Mouse (Mus musculus) forebrain, embryonic 16.5 days (tissue): ENCODE results near the gene Zdhhc17. TPM values are rescaled to one million over a fixed set of nuclear protein-coding genes. Genes with fewer than 3 reads are reported as not detected.

Experiments
- ATAC-seq: fragments of 200-750 bp; cut with Nextera tagmentation; 2 replicates; pipeline ENCODE4 v1.8.0; 2017; ENCODE audit warnings: mild to moderate bottlenecking, moderate library complexity
- H3K27ac ChIP-seq: fragments of 300-500 bp; sonication (generic); 2 replicates; pipeline ENCODE4 v1.5.1; 2014; ENCODE audit warnings: low read length, control low read depth
- H3K27me3 ChIP-seq: fragments of 300-500 bp; sonication (generic); replicated peaks from 2 replicates; pipeline ENCODE4 v1.6.1; 2014; ENCODE audit warnings: low read length; ENCODE audit not compliant: control insufficient read depth, insufficient read depth
- H3K36me3 ChIP-seq: fragments of 300-500 bp; sonication (generic); 2 replicates; pipeline ENCODE4 v1.6.1; 2014; ENCODE audit not compliant: control insufficient read depth, insufficient read depth
- H3K4me1 ChIP-seq: fragments of 300-500 bp; sonication (generic); replicated peaks from 2 replicates; pipeline ENCODE4 v1.6.1; 2014; ENCODE audit warnings: low read length; ENCODE audit not compliant: control insufficient read depth, insufficient read depth
- H3K4me2 ChIP-seq: fragments of 300-500 bp; sonication (generic); 2 replicates; pipeline ENCODE4 v1.6.1; 2014; ENCODE audit warnings: mild to moderate bottlenecking, low read length, control low read depth
- H3K4me3 ChIP-seq: fragments of 300-500 bp; sonication (generic); replicated peaks from 2 replicates; pipeline ENCODE4 v1.5.1; 2014; ENCODE audit warnings: mild to moderate bottlenecking, low read length, control low read depth
- H3K9ac ChIP-seq: fragments of 300-500 bp; sonication (generic); replicated peaks from 2 replicates; pipeline ENCODE4 v1.6.1; 2014; ENCODE audit warnings: low read depth, low read length, control low read depth
- H3K9me3 ChIP-seq: fragments of 300-500 bp; sonication (generic); 2 replicates; pipeline ENCODE4 v1.6.1; 2016; ENCODE audit warnings: low read length; ENCODE audit not compliant: control insufficient read depth
- WGBS: fragments of 180-500 bp; shearing (Covaris S2); extraction: QIAGEN DNeasy Blood & Tissue Kit; methylation state at CpG from one replicate; pipeline ENCODE4 v1.1.7; 2014; 5-methylcytosine and 5-hydroxymethylcytosine counted together
- polyA plus RNA-seq: library from polyadenylated mRNA; unstranded; fragments of >200 nt; fragmentation: Nextera tagmentation; extraction: Ambion mirVana; gene quantifications from 2 replicates; pipeline ENCODE4 v1.2.1, GENCODE M21; 2015

Zdhhc17 gene
- polyA plus RNA-seq, 1 experiment from 2014 or later = 63.6 TPM

- no peak overlapping the region for H3K9ac ChIP-seq
- ATAC-seq = peak; percentile 57; the same call in 1 of the 2 replicates
- H3K4me2 ChIP-seq = no peak overlapping the region
- H3K4me3 ChIP-seq = no peak overlapping the region
- 54% methylated on average over 3 of the region's 3 CpGs for WGBS
- H3K9me3 ChIP-seq = no peaks in the 10 kb centered on the region
- no peaks in the 10 kb centered on the region for H3K4me1 ChIP-seq
- no peak overlapping the region for H3K27ac ChIP-seq
- no peaks in the 10 kb centered on the region for H3K27me3 ChIP-seq
- H3K36me3 ChIP-seq = peaks cover 9% of the 10 kb centered on the region
These were observed 35.5 kb downstream of the Zdhhc17 start for GRCm38 (mm10) chr10:110974463-110974862.

- Histone ChIP-seq H3K27ac (no peak overlapping the region), H3K9me3 (no peaks in the 10 kb centered on the region), H3K4me2 (no peak overlapping the region), H3K27me3 (no peaks in the 10 kb centered on the region), H3K4me3 (no peak overlapping the region), H3K9ac (no peak overlapping the region), H3K36me3 (peaks cover 9% of the 10 kb centered on the region), H3K4me1 (no peaks in the 10 kb centered on the region)
- WGBS = 89% methylated on average over 9 of the region's 9 CpGs
- no peak for ATAC-seq
These were observed 37.9 kb downstream of the Zdhhc17 start for GRCm38 (mm10) chr10:110971998-110972397.

GRCm38 (mm10) chr10:110971483-110971882 is 38.5 kb downstream of the Zdhhc17 start:
- no peak overlapping the region for H3K9ac ChIP-seq
- no peak for ATAC-seq
- H3K27me3 ChIP-seq = no peaks in the 10 kb centered on the region
- H3K9me3 ChIP-seq = no peaks in the 10 kb centered on the region
- no peaks in the 10 kb centered on the region for H3K4me1 ChIP-seq
- peaks cover 9% of the 10 kb centered on the region for H3K36me3 ChIP-seq
- no peak overlapping the region for H3K4me2 ChIP-seq
- WGBS = 94% methylated on average over 6 of the region's 6 CpGs
- no peak overlapping the region for H3K4me3 ChIP-seq
- H3K27ac ChIP-seq = no peak overlapping the region

GRCm38 (mm10) chr10:110971044-110971443 is 38.9 kb downstream of the Zdhhc17 start:
- no peaks in the 10 kb centered on the region for H3K9me3 ChIP-seq
- no peak overlapping the region for H3K4me2 ChIP-seq
- peaks cover 9% of the 10 kb centered on the region for H3K36me3 ChIP-seq
- ATAC-seq = no peak
- 90% methylated on average over 3 of the region's 3 CpGs for WGBS
- no peak overlapping the region for H3K4me3 ChIP-seq
- H3K27me3 ChIP-seq = no peaks in the 10 kb centered on the region
- H3K27ac ChIP-seq = no peak overlapping the region
- no peak overlapping the region for H3K9ac ChIP-seq
- H3K4me1 ChIP-seq = no peaks in the 10 kb centered on the region

- H3K4me1 ChIP-seq = no peaks in the 10 kb centered on the region
- WGBS = 36% methylated on average over 1 of the region's 1 CpGs
- H3K36me3 ChIP-seq = peaks cover 15% of the 10 kb centered on the region
- H3K27ac ChIP-seq = no peak overlapping the region
- H3K9me3 ChIP-seq = no peaks in the 10 kb centered on the region
- no peak for ATAC-seq
- H3K4me3 ChIP-seq = no peak overlapping the region
- no peak overlapping the region for H3K4me2 ChIP-seq
- H3K9ac ChIP-seq = no peak overlapping the region
- H3K27me3 ChIP-seq = no peaks in the 10 kb centered on the region
These were observed 47.8 kb downstream of the Zdhhc17 start for GRCm38 (mm10) chr10:110962172-110962571.

GRCm38 (mm10) chr10:110960841-110961240 is 49.1 kb downstream of the Zdhhc17 start:
- no peak overlapping the region for H3K4me3 ChIP-seq
- no peaks in the 10 kb centered on the region for H3K4me1 ChIP-seq
- no peak overlapping the region for H3K27ac ChIP-seq
- H3K27me3 ChIP-seq = no peaks in the 10 kb centered on the region
- no peaks in the 10 kb centered on the region for H3K9me3 ChIP-seq
- H3K4me2 ChIP-seq = no peak overlapping the region
- no peak for ATAC-seq
- WGBS = 94% methylated on average over 6 of the region's 6 CpGs
- H3K9ac ChIP-seq = no peak overlapping the region
- H3K36me3 ChIP-seq = peaks cover 15% of the 10 kb centered on the region

- H3K36me3 ChIP-seq = peaks cover 23% of the 10 kb centered on the region
- no peak overlapping the region for H3K4me2 ChIP-seq
- H3K27ac ChIP-seq = no peak overlapping the region
- H3K4me3 ChIP-seq = no peak overlapping the region
- no peak for ATAC-seq
- no peaks in the 10 kb centered on the region for H3K4me1 ChIP-seq
- no peak overlapping the region for H3K9ac ChIP-seq
- H3K9me3 ChIP-seq = no peaks in the 10 kb centered on the region
- H3K27me3 ChIP-seq = no peaks in the 10 kb centered on the region
- 92% methylated on average over 8 of the region's 8 CpGs for WGBS
These were observed 50.2 kb downstream of the Zdhhc17 start for GRCm38 (mm10) chr10:110959781-110960180.

- no peaks in the 10 kb centered on the region for H3K4me1 ChIP-seq
- no peak overlapping the region for H3K4me3 ChIP-seq
- no peaks in the 10 kb centered on the region for H3K9me3 ChIP-seq
- H3K4me2 ChIP-seq = no peak overlapping the region
- no peak for ATAC-seq
- WGBS = 95% methylated on average over 6 of the region's 6 CpGs
- H3K36me3 ChIP-seq = peaks cover 24% of the 10 kb centered on the region
- H3K9ac ChIP-seq = no peak overlapping the region
- H3K27ac ChIP-seq = no peak overlapping the region
- no peaks in the 10 kb centered on the region for H3K27me3 ChIP-seq
These were observed 51.1 kb downstream of the Zdhhc17 start for GRCm38 (mm10) chr10:110958879-110959278.

- peak; percentile 84; the same call in 1 of the 2 replicates for ATAC-seq
- Histone ChIP-seq H3K4me2 (no peak overlapping the region), H3K9ac (no peak overlapping the region), H3K4me1 (0 out of 2 replicates have a peak, but pooled peaks cover 4% of the 10 kb centered on the region), H3K4me3 (no peak overlapping the region), H3K36me3 (peaks cover 20% of the 10 kb centered on the region), H3K27me3 (no peaks in the 10 kb centered on the region), H3K27ac (no peak overlapping the region), H3K9me3 (no peaks in the 10 kb centered on the region)
- 60% methylated on average over 9 of the region's 9 CpGs for WGBS
These were observed 56.9 kb downstream of the Zdhhc17 start for GRCm38 (mm10) chr10:110952937-110953451.

- Histone ChIP-seq H3K4me2 (no peak overlapping the region), H3K27ac (0 out of 2 replicates have a peak overlapping the region, but pooled peaks have one; percentile 33), H3K4me3 (no peak overlapping the region), H3K36me3 (peaks cover 25% of the 10 kb centered on the region), H3K9me3 (no peaks in the 10 kb centered on the region), H3K9ac (no peak overlapping the region), H3K27me3 (no peaks in the 10 kb centered on the region), H3K4me1 (0 out of 2 replicates have a peak, but pooled peaks cover 4% of the 10 kb centered on the region)
- WGBS = 59% methylated on average over 8 of the region's 8 CpGs
- ATAC-seq = no peak
These were observed 57.7 kb downstream of the Zdhhc17 start for GRCm38 (mm10) chr10:110952271-110952670.
